Mouse (Mus musculus) cerebellum, adult 2 months (tissue): ENCODE results near the gene Cs. TPM values are rescaled to one million over a fixed set of nuclear protein-coding genes. Genes with fewer than 3 reads are reported as not detected.

Experiments
- DNase-seq, 2 experiments: peaks; one replicate each; pipeline ENCODE4 v3.0.0; 2021
- H3K27ac ChIP-seq: fragments of 200-500 bp; 2 replicates; pipeline ENCODE4 v1.5.1; 2012; ENCODE audit warnings: low read length, control low read depth, inconsistent platforms; ENCODE audit not compliant: insufficient read depth
- H3K27me3 ChIP-seq: fragments of 200-500 bp; 2 replicates; pipeline ENCODE4 v1.6.1; 2012; ENCODE audit warnings: inconsistent platforms, mild to moderate bottlenecking, low read length, moderate library complexity; ENCODE audit not compliant: control insufficient read depth, insufficient read depth
- H3K4me1 ChIP-seq: fragments of 200-500 bp; 2 replicates; pipeline ENCODE4 v1.6.1; 2011; ENCODE audit warnings: low read length; ENCODE audit not compliant: control insufficient read depth, insufficient read depth
- H3K4me3 ChIP-seq: fragments of 200-500 bp; replicated peaks from 2 replicates; pipeline ENCODE3; 2011; ENCODE audit warnings: mild to moderate bottlenecking, low read depth, low read length, control low read depth; ENCODE audit not compliant: insufficient read depth
- CTCF ChIP-seq: fragments of 200-500 bp; IDR thresholded peaks from 2 replicates; pipeline ENCODE4 v1.5.1; 2011; ENCODE audit warnings: low read depth, mild to moderate bottlenecking, control low read depth, low read length, moderate library complexity, borderline replicate concordance; ENCODE audit not compliant: insufficient read depth
- POLR2A ChIP-seq: fragments of 200-500 bp; IDR thresholded peaks from 2 replicates; pipeline ENCODE4 v1.6.1; 2011; ENCODE audit warnings: low read length, control low read depth, borderline replicate concordance; ENCODE audit not compliant: insufficient read depth
- WGBS: fragments of 180-500 bp; shearing (Covaris S2); methylation state at CpG from one replicate; pipeline ENCODE4 v1.1.7; 2018; 5-methylcytosine and 5-hydroxymethylcytosine counted together
- polyA plus RNA-seq: library from polyadenylated mRNA; depleted of rRNA; stranded (reverse); fragments of >200 nt; gene quantifications from 2 replicates; pipeline ENCODE4 v1.2.3, GENCODE M21; 2012

Cs gene
- polyA plus RNA-seq, 1 experiment, result 251 TPM

DNA sequence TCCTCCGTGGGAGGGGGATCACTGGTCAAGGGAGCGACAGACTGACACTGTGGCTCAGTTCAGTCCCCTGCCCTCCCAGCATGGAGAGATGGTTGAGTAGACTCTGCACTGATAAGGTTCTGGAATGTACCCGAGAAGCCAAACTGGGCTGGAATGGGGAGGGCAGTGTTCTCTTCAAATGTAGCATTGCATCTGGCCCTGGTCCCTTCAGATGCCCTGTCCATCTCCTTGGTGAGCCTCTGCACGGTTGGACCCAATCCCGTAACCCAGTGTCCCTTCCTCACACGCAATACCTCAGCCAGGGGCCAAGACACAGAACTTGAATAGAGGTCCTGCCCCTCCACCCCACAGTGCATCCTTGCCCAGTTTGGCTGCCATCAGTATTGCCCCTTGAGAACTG, 54.3 kb downstream of the Cs start:
- no peak overlapping the region for H3K27ac ChIP-seq
- H3K4me3 ChIP-seq, result no peak overlapping the region
- no peaks in the 10 kb centered on the region for H3K27me3 ChIP-seq
- TF ChIP-seq CTCF (no peak), POLR2A (no peak)
- WGBS, result 61% methylated on average over 6 of the region's 6 CpGs
- H3K4me1 ChIP-seq, result peaks cover 23% of the 10 kb centered on the region
- DNase-seq, result no peak

DNA sequence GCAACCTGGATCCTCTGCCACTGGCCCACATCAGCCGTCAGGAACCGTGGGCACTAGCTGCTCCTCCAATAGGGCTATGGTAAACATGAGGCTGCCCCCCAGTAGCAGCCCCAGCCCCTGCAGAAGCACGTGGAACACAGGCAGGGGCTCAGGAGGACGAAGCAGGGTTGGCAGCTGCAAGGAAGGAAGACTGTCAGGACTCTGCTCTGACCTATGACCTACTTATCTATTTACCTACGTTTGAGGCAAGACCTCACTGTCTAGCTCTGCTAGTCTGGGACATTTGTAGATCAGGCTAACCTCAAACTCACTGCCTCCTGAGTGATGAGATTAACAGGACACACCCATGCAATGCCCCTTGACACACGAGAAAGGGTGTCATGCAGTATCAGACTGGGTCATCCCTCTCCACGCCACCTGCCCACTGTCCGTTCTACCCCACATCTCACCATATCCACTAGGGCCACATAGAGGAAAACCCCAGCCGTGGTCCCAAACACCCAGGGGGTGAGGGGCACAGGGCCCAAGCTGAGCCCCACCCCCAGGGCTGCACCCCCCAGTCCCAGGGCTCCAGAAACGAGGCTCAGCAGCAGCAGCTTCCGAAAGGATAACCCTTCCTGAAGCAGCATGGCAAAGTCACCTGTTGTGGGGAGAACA, 58.6 kb downstream of the Cs start:
- Histone ChIP-seq H3K4me1 (peaks cover 14% of the 10 kb centered on the region), H3K27ac (no peak overlapping the region), H3K4me3 (no peak overlapping the region), H3K27me3 (no peaks in the 10 kb centered on the region)
- 67% methylated on average over 11 of the region's 11 CpGs for WGBS
- DNase-seq, result no peak
- TF ChIP-seq POLR2A (no peak), CTCF (no peak)

DNA sequence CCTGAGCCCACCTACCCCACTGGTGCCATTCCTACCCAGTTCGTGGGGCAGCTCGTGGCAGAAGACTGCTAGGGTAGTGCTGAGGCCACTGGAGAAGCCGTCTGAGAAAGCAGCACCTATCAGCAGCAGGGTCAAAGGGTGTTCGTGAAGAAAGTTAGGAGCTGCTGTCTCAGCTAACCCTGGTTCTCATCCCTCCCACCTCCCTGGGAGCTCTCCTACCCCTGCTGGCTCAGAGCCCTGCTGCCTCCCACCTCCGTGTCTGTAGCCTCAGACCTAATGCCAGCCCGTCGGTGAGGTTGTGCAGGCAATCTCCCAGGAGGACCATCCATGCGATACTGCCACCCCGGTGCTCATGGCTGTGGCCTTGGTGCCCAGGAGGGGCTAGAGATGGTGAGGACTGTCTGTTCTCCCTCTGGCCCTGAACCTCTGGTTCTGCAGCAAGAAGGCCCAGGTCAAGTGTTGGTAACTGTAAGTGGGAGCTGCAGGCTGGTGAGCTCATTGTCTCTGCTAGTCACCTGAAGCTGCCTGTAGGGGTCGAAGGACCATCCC, 59.3 kb downstream of the Cs start:
- 45% methylated on average over 10 of the region's 10 CpGs for WGBS
- DNase-seq, result no peak
- Histone ChIP-seq H3K27ac (no peak overlapping the region), H3K4me1 (peaks cover 14% of the 10 kb centered on the region), H3K27me3 (no peaks in the 10 kb centered on the region), H3K4me3 (no peak overlapping the region)
- no peak for TF ChIP-seq POLR2A
- no peak for TF ChIP-seq CTCF

DNA sequence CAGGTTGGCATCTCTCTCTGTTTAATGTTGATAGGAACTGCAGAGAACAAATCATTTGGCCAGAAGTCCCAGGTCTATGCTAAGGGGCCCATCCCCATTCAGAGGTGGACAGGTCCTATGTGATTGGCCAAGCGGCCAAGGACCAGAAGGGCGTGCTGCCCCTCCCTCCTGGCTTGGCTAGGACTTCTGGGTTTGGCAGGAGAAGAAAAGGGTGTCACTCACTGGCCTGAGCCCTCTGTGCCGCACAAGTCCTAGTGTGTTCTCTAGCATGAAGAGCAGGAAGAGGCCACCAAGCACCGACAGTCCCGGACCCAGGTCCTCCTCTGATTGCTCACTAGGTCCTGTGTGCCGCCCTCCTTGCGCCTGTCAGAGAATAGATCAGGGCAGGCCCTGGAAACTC, 59.9 kb downstream of the Cs start:
- 16% methylated on average over 7 of the region's 7 CpGs for WGBS
- peak; percentile 60 to 76 for DNase-seq
- H3K4me3 ChIP-seq, result no peak overlapping the region
- no peak overlapping the region for H3K27ac ChIP-seq
- no peak for TF ChIP-seq CTCF
- no peak for TF ChIP-seq POLR2A
- H3K4me1 ChIP-seq, result peaks cover 14% of the 10 kb centered on the region
- no peaks in the 10 kb centered on the region for H3K27me3 ChIP-seq

DNA sequence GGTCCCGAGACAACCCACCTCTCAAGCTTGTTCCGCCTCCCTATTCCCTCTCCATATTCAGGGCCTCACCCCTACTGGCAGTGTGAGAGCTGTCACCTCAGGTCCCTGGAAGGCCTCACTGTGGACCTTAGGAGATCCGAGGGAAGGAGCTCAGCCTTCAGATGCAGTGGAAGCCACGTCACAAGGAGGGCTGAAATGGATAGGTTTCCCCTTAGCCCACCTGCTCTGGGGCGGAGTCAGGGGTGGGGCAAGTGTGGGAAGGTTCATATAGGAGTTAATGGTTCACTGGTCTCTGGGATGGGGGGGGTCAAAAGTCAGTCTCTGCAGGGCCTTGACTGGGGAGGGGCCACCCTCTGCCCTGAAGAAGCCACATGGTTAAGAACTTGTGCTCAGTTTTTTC, 62.8 kb downstream of the Cs start:
- Histone ChIP-seq H3K4me3 (no peak overlapping the region), H3K27ac (no peak overlapping the region), H3K27me3 (no peaks in the 10 kb centered on the region), H3K4me1 (peaks cover 25% of the 10 kb centered on the region)
- DNase-seq, result no peak
- 59% methylated on average over 5 of the region's 5 CpGs for WGBS
- TF ChIP-seq POLR2A (no peak), CTCF (no peak)

DNA sequence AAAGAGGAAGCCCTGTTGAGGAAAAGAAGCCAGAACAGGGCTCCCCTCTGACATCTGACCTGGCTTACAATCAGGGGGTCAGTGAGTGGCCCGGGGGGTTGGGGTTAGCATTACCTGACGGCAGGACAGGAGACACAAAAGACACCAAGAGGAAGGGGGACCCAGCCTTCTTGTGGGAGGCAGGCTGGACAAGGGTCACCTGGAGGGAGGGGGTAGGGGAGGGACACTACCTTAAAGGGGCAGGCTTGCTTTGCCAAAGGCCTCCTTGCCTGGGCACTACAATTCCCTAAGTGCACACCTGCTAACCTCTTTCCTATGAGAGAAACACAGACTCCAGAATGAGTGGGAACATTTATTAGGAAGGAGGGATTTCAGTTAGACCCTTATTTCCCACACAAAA, 63.5 kb downstream of the Cs start, which contains the start of gene Slc39a5:
TSS of gene Slc39a5 (minus strand) at position 174 of the 400 bp plus-strand sequence.
- 26% methylated on average over 2 of the region's 2 CpGs for WGBS
- TF ChIP-seq POLR2A (no peak), CTCF (no peak)
- H3K27me3 ChIP-seq, result no peaks in the 10 kb centered on the region

DNA sequence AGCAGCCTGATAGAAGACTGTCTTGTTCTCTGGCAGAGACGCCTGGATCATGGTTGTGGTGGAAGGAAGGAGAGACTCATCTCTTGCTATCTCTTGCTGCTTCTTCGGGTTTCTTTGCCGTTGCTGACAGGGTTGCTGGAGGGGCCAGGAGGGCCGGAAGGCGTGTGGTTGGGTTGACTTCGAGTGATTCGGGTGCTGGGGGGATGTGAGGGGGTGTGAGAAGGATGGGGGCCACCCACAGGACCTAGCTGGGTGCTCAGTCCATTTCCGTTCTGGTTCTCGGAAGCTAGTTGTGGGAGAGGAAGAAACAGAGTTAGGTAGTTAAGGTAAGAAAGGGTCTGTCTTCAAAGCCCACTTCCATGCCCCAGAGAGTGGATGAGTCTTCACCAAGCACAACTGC, 64.1 kb downstream of the Cs start:
- Histone ChIP-seq H3K27ac (no peak overlapping the region), H3K27me3 (no peaks in the 10 kb centered on the region), H3K4me1 (peaks cover 25% of the 10 kb centered on the region), H3K4me3 (no peak overlapping the region)
- no peak for DNase-seq
- TF ChIP-seq CTCF, result no peak
- TF ChIP-seq POLR2A, result no peak
- WGBS, result 79% methylated on average over 9 of the region's 9 CpGs

More for the DNA sequence above, 63.5 kb downstream of the Cs start, which contains the start of gene Slc39a5:
- no peak for DNase-seq
- no peak within 1 kb of the TSS for H3K27ac ChIP-seq
- no peak within 1 kb of the TSS for H3K4me3 ChIP-seq
- H3K4me1 ChIP-seq, result peaks cover 25% of the 10 kb centered on the region

DNA sequence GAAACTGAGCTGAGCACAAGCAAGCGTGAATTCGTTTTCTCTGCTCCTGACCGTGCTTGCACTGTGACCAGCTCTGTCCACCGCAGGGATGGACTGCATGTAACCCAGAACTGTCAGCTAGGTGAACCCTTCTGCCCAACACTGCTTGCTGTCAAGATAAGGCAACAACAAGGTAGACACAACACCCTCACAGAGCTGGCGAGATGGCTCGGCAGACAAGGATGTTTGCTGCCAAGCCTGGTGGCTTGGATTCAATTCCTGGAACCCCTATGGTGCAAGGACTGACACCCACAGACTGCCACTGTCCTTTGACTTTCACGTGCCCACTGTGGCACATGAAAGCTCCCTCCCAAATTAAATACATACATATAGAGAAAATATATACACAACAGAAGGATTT, 66.4 kb downstream of the Cs start:
- DNase-seq, result peak; percentile 81 to 85
- Histone ChIP-seq H3K4me1 (peaks cover 19% of the 10 kb centered on the region), H3K4me3 (no peak overlapping the region), H3K27ac (peak overlapping the region; percentile 16), H3K27me3 (no peaks in the 10 kb centered on the region)
- 7% methylated on average over 7 of the region's 7 CpGs for WGBS
- TF ChIP-seq POLR2A (no peak), CTCF (no peak)
